Mouse (Mus musculus) embryonic facial prominence, embryonic 13.5 days (tissue): ENCODE data around the gene Mga. TPM values are rescaled to one million over a fixed set of nuclear protein-coding genes. Genes with fewer than 3 reads are reported as not detected.

Experiments
- ATAC-seq: fragments of 200-750 bp; cut with Nextera tagmentation; 2 replicates; pipeline ENCODE4 v1.8.0; 2017; ENCODE audit warnings: low read depth; ENCODE audit not compliant: insufficient number of reproducible peaks, insufficient read depth, low FRiP score, low TSS enrichment
- H3K27ac ChIP-seq: fragments of 300-500 bp; sonication (generic); 2 replicates; pipeline ENCODE4 v1.5.1; 2015; ENCODE audit warnings: moderate library complexity, mild to moderate bottlenecking, inconsistent platforms
- H3K27me3 ChIP-seq: fragments of 300-500 bp; sonication (generic); 2 replicates; pipeline ENCODE4 v1.6.1; 2015; ENCODE audit warnings: mild to moderate bottlenecking, inconsistent platforms
- H3K36me3 ChIP-seq: fragments of 300-500 bp; sonication (generic); 2 replicates; pipeline ENCODE4 v1.6.1; 2015; ENCODE audit warnings: mild to moderate bottlenecking, inconsistent platforms
- H3K4me1 ChIP-seq: fragments of 300-500 bp; sonication (generic); 2 replicates; pipeline ENCODE4 v1.6.1; 2015; ENCODE audit warnings: inconsistent platforms
- H3K4me2 ChIP-seq: fragments of 300-500 bp; sonication (generic); 2 replicates; pipeline ENCODE4 v1.6.1; 2015; ENCODE audit warnings: moderate library complexity, mild to moderate bottlenecking, inconsistent platforms
- H3K4me3 ChIP-seq: fragments of 300-500 bp; sonication (generic); 2 replicates; pipeline ENCODE4 v1.5.1; 2015; ENCODE audit warnings: mild to moderate bottlenecking, inconsistent platforms
- H3K9ac ChIP-seq: fragments of 300-500 bp; sonication (generic); 2 replicates; pipeline ENCODE4 v1.6.1; 2015; ENCODE audit warnings: mild to moderate bottlenecking, inconsistent platforms
- H3K9me3 ChIP-seq: fragments of 300-500 bp; sonication (generic); 2 replicates; pipeline ENCODE4 v1.6.1; 2016; ENCODE audit warnings: inconsistent platforms
- WGBS: fragments of 180-500 bp; shearing (Covaris S2); methylation state at CpG from one replicate; pipeline ENCODE4 v1.1.7; 2015; ENCODE audit warnings: mixed read lengths; 5-methylcytosine and 5-hydroxymethylcytosine counted together
- polyA plus RNA-seq: library from polyadenylated mRNA; unstranded; fragments of >200 nt; fragmentation: Nextera tagmentation; extraction: Ambion mirVana; gene quantifications from 2 replicates; pipeline ENCODE4 v1.2.1, GENCODE M21; 2015

Gene Mga
- polyA plus RNA-seq, result 34.0 and 39.3 TPM in 2 replicates

GRCm38 (mm10) chr2:119897090-119897732 is at the start of gene Mga:
Mga (plus strand) TSS chr2:119897228.
- Histone ChIP-seq H3K4me1 (peaks cover 14% of the 10 kb centered on the region), H3K4me2 (peak within 1 kb of the TSS; percentile 95), H3K4me3 (peak within 1 kb of the TSS; percentile 61), H3K27me3 (no peaks in the 10 kb centered on the region), H3K9ac (peak within 1 kb of the TSS; percentile 75), H3K27ac (peak within 1 kb of the TSS; percentile 90), H3K36me3 (no peaks in the 10 kb centered on the region; the same call in 1 of the 2 replicates), H3K9me3 (no peaks in the 10 kb centered on the region)
- peak; percentile 96 for ATAC-seq
- under 1% methylated on average over 58 of the region's 58 CpGs for WGBS

- H3K9ac ChIP-seq, result no peak overlapping the region
- WGBS, result 85% methylated on average over 4 of the region's 4 CpGs
- no peak for ATAC-seq
- no peaks in the 10 kb centered on the region for H3K36me3 ChIP-seq
- H3K27ac ChIP-seq, result no peak overlapping the region
- no peak overlapping the region for H3K4me2 ChIP-seq
- no peaks in the 10 kb centered on the region for H3K4me1 ChIP-seq
- H3K27me3 ChIP-seq, result no peaks in the 10 kb centered on the region
- H3K4me3 ChIP-seq, result no peak overlapping the region
- H3K9me3 ChIP-seq, result no peaks in the 10 kb centered on the region
These were observed 43.2 kb upstream of the Mga start for GRCm38 (mm10) chr2:119853811-119854210.

GRCm38 (mm10) chr2:119855310-119855850 is 41.6 kb upstream of the Mga start:
- Histone ChIP-seq H3K4me1 (no peaks in the 10 kb centered on the region), H3K36me3 (no peaks in the 10 kb centered on the region), H3K27me3 (no peaks in the 10 kb centered on the region), H3K9ac (no peak overlapping the region), H3K27ac (no peak overlapping the region), H3K4me2 (no peak overlapping the region), H3K9me3 (no peaks in the 10 kb centered on the region), H3K4me3 (no peak overlapping the region)
- WGBS, result 58% methylated on average over 6 of the region's 6 CpGs
- no peak for ATAC-seq

DNA sequence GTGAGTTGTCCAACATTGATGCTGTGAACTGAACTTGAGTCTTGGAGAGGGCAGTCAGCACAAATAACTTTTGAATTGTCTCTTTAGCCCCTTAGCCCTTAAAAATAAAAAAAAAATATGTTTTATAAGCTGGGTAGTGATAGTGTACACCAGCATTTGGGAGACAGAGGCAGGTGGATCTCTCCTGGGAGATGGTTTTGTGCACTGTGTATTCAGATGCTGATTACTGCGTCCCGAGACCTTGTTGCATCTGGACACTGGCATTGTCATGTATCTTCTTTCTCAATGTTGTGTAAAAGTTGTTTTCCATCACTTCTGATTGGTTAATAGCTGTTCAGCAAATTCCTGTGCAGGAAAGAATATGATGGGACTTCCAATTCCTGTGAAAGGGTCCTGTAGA is 39.7 kb upstream of the Mga start:
- H3K27me3 ChIP-seq, result no peaks in the 10 kb centered on the region
- 87% methylated on average over 2 of the region's 2 CpGs for WGBS
- H3K36me3 ChIP-seq, result no peaks in the 10 kb centered on the region
- no peak for ATAC-seq
- H3K9ac ChIP-seq, result no peak overlapping the region
- no peak overlapping the region for H3K4me3 ChIP-seq
- H3K4me1 ChIP-seq, result no peaks in the 10 kb centered on the region
- H3K4me2 ChIP-seq, result no peak overlapping the region
- H3K27ac ChIP-seq, result no peak overlapping the region
- no peaks in the 10 kb centered on the region for H3K9me3 ChIP-seq

DNA sequence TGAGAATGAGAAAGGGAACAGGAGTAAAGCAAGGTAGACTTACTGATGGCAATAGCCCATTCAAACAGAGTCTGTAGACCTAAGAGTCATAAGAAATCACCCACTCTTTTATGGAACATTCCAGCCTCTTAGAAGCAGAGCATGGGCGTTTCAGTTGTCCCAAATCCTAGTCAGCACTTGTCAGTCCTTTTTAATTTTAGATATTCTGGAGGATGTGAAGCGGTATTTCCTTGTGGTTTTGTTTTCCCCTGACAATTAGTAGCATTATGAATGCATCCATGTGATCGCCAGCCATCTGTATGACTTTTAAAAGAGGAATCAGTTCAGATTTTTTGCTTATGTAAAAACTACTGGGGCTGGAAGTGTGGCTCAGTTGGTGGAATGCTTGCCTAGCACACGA is 32.5 kb upstream of the Mga start:
- no peak for ATAC-seq
- Histone ChIP-seq H3K4me2 (no peak overlapping the region), H3K27ac (no peak overlapping the region), H3K9me3 (no peaks in the 10 kb centered on the region), H3K36me3 (no peaks in the 10 kb centered on the region), H3K4me1 (no peaks in the 10 kb centered on the region), H3K9ac (no peak overlapping the region), H3K4me3 (no peak overlapping the region), H3K27me3 (no peaks in the 10 kb centered on the region)
- WGBS, result 53% methylated on average over 4 of the region's 4 CpGs

GRCm38 (mm10) chr2:119872371-119873104 is 24.5 kb upstream of the Mga start:
- peak overlapping the region; percentile 56 for H3K4me3 ChIP-seq
- peak overlapping the region; percentile 55; the same call in 1 of the 2 replicates for H3K27ac ChIP-seq
- H3K27me3 ChIP-seq, result 0 out of 2 replicates have a peak, but pooled peaks cover 4% of the 10 kb centered on the region
- under 1% methylated on average over 73 of the region's 73 CpGs for WGBS
- peak overlapping the region; percentile 93 for H3K4me2 ChIP-seq
- H3K36me3 ChIP-seq, result no peaks in the 10 kb centered on the region
- 0 out of 2 replicates have a peak, but pooled peaks cover 7% of the 10 kb centered on the region for H3K4me1 ChIP-seq
- H3K9me3 ChIP-seq, result no peaks in the 10 kb centered on the region
- peak; percentile 87 for ATAC-seq
- H3K9ac ChIP-seq, result peak overlapping the region; percentile 76

GRCm38 (mm10) chr2:119873105-119873464 is 23.9 kb upstream of the Mga start:
- no peaks in the 10 kb centered on the region for H3K9me3 ChIP-seq
- 0 out of 2 replicates have a peak, but pooled peaks cover 7% of the 10 kb centered on the region for H3K4me1 ChIP-seq
- no peaks in the 10 kb centered on the region for H3K36me3 ChIP-seq
- H3K4me3 ChIP-seq, result peak overlapping the region; percentile 56
- H3K4me2 ChIP-seq, result peak overlapping the region; percentile 93
- 0 out of 2 replicates have a peak, but pooled peaks cover 4% of the 10 kb centered on the region for H3K27me3 ChIP-seq
- under 1% methylated on average over 39 of the region's 39 CpGs for WGBS
- peak; percentile 88 for ATAC-seq
- H3K27ac ChIP-seq, result peak overlapping the region; percentile 55; the same call in 1 of the 2 replicates
- peak overlapping the region; percentile 76 for H3K9ac ChIP-seq

- no peak overlapping the region for H3K4me2 ChIP-seq
- 0 out of 2 replicates have a peak, but pooled peaks cover 7% of the 10 kb centered on the region for H3K4me1 ChIP-seq
- H3K36me3 ChIP-seq, result no peaks in the 10 kb centered on the region
- 0 out of 2 replicates have a peak, but pooled peaks cover under 1% of the 10 kb centered on the region for H3K27me3 ChIP-seq
- H3K9ac ChIP-seq, result no peak overlapping the region
- no peaks in the 10 kb centered on the region for H3K9me3 ChIP-seq
- H3K4me3 ChIP-seq, result no peak overlapping the region
- ATAC-seq, result no peak
- no peak overlapping the region for H3K27ac ChIP-seq
These were observed 21.0 kb upstream of the Mga start for GRCm38 (mm10) chr2:119875981-119876380.

DNA sequence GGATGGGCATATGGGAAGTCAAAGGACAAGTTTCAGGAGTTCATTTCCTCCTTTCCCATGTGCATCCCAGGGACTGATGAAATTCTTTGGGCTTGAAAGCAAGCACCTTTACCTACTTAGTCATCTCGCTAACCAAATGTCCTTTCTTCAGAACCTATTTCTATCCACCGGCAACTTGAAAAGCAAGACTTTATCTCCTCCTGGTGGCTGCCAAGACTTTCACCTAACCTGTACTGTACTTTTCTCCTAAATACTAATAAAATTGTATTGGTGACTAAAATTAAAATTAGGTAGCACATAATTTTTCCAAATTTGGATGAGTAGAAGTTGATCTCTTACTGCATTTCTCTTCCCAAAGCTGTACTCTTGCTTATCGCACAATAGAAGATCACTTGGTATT is 9.8 kb upstream of the Mga start:
- no peak overlapping the region for H3K4me3 ChIP-seq
- no peaks in the 10 kb centered on the region for H3K36me3 ChIP-seq
- no peaks in the 10 kb centered on the region for H3K9me3 ChIP-seq
- no peak overlapping the region for H3K9ac ChIP-seq
- H3K4me1 ChIP-seq, result no peaks in the 10 kb centered on the region
- no peak overlapping the region for H3K4me2 ChIP-seq
- no peak for ATAC-seq
- no peaks in the 10 kb centered on the region for H3K27me3 ChIP-seq
- WGBS, result 91% methylated on average over 3 of the region's 3 CpGs
- H3K27ac ChIP-seq, result no peak overlapping the region

GRCm38 (mm10) chr2:119896553-119897089 is 407 bp upstream of the Mga start:
- Histone ChIP-seq H3K9me3 (no peaks in the 10 kb centered on the region), H3K27ac (peak overlapping the region; percentile 90), H3K9ac (peak overlapping the region; percentile 75), H3K4me1 (peaks cover 14% of the 10 kb centered on the region), H3K4me3 (peak overlapping the region; percentile 61), H3K27me3 (no peaks in the 10 kb centered on the region), H3K4me2 (peak overlapping the region; percentile 95), H3K36me3 (no peaks in the 10 kb centered on the region; the same call in 1 of the 2 replicates)
- peak; percentile 73; the same call in 1 of the 2 replicates for ATAC-seq
- 16% methylated on average over 19 of the region's 19 CpGs for WGBS

DNA sequence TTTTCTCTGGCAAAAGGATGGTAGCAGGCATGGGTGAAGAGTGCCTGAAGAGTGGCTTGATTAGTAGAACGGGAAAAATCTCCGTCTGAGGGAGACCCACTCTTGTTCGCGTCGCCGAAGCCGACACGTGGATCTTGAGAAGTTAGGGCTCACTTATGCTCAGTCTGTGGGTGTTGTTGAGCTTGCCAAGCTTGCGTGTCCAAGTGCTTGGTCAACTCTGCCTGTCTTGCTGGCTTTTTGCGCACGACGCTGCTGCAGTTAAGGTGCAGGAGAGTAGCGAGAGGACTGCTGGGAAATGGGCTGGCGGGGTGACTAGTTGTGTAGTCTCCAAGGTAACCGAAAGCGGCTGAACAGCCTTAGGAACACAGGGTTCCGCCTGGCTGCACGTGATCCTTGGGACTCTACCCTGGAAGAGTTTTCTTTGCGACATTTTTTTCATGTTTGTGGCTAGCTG is 1.1 kb downstream of the Mga start:
- WGBS, result 9% methylated on average over 19 of the region's 19 CpGs
- Histone ChIP-seq H3K9me3 (no peaks in the 10 kb centered on the region), H3K4me1 (peaks cover 14% of the 10 kb centered on the region), H3K27ac (no peak overlapping the region), H3K36me3 (peaks cover 7% of the 10 kb centered on the region), H3K27me3 (no peaks in the 10 kb centered on the region), H3K4me3 (peak overlapping the region; percentile 61), H3K9ac (peak overlapping the region; percentile 75), H3K4me2 (peak overlapping the region; percentile 95)
- no peak for ATAC-seq
